Mouse (Mus musculus): Measurements from ENCODE around the gene Myoz1.
A peak's percentile ranks its signal among the peaks of the same experiment; 100 is the strongest.
"Not testable (repeated sequence)": the region's sequence is repeated elsewhere in the genome, so short reads cannot be mapped to it uniquely, and the experiment has no call there.

The Myoz1 gene

DNA sequence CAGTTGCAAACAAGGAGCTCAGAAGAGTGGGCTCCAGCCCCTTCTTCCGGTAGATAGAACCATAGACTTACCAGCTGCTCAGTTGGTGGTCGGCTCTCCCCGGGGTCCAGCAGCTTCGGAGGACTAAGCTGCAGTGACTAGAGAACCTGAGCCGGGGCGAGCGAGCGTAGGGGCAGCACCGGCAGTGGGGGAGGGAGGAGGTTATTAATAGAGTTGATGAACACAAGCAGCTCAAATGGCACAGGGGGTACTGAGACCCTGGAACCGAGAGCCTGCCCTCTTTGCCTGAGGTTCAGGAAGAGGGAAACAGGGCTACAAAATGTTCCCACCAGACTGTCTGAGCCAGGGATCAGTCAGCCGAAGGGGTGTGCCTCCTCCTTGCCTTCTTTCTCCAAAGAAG, at the start of gene Myoz1:
Gene Myoz1, minus strand, starts transcription at position 180 of the 400 bp plus-strand sequence.
- no peak for DNase-seq

DNA sequence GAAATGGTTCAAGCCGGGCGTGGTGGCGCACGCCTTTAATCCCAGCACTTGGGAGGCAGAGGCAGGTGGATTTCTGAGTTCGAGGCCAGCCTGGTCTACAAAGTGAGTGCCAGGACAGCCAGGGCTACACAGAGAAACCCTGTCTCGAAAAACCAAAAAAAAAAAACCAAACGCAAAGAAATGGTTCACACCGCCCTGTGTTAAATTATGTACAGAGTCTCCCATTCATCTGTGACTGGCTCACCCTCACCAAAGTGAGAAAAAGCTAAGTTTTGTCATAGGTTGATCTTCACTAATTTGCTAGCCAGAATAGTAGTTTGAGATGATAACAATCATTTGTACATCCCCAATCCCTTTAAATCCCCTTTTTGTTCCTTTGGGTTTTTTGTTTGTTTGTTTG, 47.1 kb upstream of the Myoz1 start:
- not testable (repeated sequence) for DNase-seq

DNA sequence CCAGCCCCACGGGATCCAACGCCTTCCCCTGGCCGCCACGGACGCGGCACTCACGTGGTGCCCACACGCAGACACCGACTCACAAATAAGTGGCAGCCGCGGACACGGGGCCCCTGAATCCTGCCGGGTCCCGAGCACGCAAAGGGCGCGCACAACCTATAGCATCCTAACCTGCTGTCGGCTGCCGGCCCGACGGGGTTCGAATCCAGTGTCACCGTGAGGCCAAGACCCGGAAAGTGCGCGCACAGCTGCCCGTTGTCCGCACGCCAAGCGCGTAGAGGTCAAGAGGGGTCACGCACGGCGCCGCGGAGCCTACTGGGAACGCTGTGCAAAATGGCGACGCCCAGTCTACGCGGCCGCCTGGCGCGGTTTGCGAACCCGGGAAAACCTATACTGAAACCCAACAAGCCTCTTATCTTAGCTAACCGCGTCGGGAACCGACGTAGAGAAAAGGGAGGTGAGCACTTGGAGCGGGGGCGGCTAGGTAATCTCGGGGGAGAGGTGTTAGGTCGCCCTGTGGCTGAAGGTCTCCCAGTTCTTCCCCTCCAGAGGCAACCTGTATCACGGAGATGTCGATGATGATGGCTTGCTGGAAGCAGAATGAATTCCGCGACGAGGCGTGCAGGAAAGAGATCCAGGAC, 46.5 kb upstream of the Myoz1 start, which contains the start of gene Chchd1:
Gene Chchd1, plus strand, starts transcription at position 266 of the 641 bp plus-strand sequence.
- peak; percentile 87 for DNase-seq

DNA sequence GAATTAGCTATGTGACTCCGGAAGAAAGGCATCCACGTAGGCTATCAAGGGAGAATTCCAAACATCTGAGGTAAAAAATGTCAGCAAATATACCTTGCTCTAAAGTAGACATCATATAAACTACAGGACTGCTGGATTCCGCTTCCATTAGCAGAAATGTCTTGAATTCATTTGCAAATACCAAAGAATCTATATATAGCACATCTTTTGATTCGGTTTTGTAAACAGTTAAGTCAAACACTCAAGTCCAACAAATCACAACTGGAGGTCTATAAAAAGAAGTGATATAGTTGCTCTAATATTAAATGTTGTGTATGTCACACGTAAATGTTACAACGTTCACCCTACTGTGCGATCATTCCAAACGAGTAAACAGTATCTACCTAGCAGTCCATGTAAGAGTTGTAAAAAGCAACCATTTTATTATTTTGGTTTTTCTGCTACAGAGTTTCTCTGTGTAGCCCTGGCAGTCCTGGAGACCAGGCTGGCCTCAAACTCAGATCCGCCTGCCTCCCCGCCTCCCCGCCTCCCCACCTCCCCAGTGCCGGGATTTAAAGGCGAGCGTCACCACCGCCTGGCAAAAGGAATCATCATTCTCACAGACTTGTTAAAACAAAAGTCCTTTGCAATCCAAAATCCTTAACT, 45.9 kb upstream of the Myoz1 start:
- no peak for DNase-seq

DNA sequence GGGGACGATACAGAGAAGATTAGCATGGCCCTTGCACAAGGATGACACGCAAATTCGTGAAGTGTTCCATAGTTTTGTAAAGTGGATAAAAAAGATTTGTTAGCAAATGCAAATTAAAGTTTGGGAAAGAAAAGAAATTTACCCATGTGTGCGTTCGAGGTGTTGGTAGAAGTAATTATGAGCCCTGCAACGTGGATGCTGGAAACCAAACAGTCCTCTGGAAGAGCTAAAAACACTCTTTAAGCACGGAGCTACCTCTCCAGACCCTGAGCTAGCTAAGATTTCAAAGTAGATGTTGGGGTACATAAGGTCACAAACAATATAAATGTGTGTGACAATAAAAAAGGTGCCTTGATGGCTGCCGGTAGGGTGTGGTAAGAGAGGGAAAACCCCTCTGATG, 45.2 kb upstream of the Myoz1 start:
- no peak for DNase-seq

DNA sequence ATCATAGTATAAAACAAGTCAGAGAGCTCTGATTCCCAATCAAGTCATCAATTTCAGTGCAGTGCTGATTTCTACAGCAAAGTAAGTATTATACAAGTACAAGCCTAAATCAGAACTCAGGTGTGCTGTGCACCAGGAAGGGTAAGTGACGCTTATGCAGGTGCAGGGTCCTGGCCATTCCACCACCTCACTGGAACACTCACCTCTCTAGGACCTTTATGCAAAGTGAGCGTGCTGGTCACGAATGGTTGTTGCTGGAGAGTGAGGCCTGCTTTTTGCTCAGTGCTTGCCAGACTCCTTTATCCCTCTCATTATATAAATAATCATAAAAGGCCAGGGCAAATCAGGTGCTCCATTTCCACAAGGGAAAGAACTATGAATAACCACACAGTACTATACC, 44.0 kb upstream of the Myoz1 start:
- no peak for DNase-seq

DNA sequence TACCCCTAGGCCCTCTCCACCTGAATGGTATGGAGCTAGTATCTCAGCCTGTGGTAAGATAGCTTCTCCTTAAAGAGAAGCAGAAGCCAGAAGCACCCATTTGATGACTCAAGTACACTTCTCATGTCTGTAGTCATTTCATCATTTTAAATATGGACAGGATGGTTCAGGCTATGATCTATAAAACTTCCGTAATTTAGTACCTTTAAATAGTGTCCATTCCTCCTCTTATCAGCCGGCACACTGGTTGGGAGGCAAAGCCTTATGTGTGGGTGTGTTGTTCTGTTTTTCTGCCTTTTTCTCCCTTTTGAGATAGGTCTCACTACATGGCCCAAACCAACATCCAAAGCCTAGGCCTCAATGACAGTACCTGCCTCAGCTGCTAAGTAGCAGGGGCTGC, 42.2 kb upstream of the Myoz1 start:
- DNase-seq = no peak

DNA sequence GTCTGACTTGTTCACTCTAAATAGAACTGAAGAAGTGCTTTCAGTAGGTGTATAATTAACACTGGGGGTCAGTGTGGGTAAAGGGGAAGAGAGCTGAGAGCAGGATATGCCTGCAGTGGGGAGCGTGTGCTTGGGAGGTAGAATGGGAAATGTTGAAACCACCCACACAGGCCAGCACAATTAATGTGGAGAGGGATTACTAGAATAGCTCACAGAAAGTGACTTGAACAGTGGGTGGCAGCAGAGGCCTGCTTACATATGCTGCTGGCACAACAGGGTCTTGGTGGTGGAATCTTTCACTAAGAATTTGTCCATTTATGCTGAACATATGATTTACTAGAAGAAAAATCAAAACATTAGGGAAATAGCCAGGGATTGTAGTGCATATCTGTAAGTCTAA, 40.6 kb upstream of the Myoz1 start:
- DNase-seq = no peak

DNA sequence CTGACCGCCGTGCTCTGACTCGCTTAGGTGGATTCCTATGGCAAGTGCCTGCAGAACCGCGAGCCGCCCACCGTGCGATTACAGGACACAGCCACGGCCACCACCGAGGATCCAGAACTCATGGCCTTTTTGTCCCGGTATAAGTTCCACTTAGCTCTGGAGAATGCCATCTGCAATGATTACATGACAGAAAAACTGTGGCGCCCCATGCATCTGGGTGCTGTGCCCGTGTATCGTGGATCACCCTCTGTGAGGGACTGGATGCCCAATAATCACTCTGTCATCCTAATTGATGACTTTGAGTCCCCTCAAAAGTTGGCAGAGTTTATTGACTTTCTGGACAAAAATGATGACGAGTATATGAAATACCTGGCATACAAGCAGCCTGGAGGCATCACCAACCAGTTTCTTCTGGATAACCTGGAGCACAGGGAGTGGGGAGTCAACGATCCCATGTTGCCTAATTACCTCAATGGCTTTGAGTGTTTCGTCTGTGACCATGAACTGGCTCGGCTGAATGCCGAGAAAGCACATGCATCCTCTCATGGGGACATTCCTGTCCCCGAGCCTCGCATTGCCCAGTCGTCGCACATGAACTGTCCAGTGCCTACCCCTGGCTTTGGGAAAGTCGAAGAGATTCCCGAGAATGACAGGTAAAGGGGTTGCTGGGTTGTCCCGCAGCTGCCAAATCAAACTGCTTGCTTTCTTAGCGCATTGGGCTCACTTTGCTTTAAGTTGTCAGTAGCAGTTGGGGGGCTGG, 39.6 kb upstream of the Myoz1 start:
- peak; percentile 69 for DNase-seq

DNA sequence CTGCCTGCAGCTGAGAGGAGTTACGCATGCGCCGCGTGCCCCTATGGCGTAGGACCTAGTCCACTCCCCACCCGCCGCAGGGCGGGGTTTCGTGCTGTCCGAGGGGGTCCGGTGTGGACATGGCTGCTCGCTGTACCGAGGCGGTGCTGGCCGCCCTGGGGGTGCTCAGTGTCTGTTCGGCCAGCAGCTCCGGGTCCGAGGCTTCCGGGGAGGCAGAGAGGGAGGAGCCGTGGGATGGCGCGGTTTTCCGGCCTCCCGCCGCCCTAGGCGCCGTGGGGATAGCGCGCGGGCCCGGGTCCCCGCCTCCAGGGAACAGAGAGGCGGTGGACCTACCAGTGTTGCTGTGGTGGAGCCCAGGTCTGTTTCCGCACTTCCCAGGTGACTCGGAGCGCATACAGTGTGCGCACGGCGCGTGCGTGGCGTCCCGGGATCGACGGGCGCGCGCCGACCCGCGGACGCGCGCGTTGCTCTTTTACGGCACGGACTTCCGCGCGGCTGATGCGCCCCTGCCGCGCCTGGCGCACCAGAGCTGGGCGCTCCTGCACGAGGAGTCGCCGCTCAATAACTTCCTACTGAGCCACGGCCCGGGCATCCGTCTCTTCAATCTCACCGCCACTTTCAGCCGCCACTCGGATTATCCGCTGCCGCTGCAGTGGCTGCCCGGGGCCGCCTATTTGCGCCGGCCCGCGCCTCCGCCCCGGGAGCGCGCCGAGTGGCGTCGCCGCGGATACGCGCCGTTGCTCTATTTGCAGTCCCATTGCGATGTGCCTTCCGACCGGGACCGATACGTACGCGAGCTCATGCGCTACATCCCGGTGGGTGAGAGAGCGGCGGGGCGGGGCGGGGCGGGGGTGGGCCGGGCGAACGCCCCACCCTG, 38.8 kb upstream of the Myoz1 start, which contains the start of gene Fut11:
Gene Fut11, plus strand, starts transcription at position 85 of the 877 bp plus-strand sequence.
- peak; percentile 93 for DNase-seq

DNA sequence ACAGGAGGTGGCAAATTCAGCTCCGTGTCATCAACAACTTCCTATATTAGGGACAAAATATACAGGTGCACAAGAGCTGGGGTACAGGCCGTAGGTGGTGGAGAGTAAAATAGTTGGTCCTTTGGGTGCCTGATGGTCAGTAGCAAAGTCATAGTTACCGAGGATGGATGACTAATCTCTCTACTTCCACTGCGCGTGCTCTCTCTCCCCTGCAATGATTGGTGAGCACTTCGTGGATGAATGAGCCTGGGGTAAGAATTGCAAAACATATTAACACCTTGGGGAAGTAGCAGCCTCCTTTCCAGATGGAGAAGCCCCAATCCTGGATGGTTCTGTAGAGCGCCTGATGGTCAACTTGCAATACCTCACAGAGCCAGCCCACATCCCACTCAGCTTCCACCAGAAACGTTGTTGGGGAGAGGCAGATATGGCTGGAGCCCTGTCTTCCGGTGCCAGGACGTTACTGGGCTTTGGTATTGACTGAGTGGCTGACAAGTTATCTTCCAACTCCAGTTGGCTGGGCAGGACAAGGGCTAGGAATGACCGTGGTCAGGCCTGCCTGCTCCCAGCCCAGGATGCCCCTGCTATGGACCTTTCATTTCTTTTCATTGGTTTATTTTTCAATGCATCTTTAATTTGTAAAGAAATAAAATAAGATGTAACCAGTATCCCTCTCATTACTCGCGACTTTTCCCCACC, 38.0 kb upstream of the Myoz1 start:
- DNase-seq = no peak

DNA sequence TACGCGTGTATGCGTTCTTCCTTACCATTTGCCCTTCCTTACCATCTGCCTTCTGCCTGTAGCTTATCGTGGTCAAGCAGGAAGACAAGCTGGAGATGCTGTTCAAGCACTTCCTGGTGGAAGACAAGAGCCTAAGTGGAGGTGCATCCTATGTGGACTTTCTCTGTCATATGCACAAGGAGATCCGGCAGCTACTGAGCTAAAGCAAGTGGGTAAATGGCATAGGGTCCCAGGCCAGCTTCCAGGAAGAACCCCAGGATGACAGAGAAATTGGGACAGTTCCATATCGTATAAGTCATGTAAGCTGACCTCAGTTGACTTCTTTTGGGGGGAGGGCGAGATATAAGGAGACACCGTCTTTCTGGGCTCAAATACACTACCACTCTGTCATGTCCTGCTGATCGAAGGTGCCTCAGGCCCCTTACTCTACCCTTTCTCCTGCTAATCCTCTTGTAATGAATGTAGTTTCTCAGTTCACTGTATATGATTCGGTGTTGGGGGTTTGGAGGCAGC, 37.3 kb upstream of the Myoz1 start:
- DNase-seq = peak; percentile 45

DNA sequence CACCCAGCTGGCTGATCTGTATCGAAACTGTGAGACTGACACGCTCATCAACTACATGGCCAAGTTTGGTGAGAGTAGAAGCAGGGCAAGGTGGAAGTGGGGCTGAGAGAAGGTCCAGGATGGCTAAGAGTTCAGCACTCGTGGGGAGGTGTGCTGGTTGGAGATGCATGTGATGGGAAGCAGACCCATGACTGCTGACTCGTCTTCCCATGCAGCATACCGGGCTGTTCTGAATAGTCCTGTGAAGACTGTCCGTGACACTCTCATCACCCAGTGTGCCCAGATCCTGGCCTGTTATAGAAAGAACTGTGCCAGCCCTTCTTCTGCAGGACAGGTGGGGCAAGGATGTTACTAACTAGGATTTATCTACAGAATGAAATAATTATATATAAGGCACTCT, 35.4 kb upstream of the Myoz1 start:
- DNase-seq = no peak

DNA sequence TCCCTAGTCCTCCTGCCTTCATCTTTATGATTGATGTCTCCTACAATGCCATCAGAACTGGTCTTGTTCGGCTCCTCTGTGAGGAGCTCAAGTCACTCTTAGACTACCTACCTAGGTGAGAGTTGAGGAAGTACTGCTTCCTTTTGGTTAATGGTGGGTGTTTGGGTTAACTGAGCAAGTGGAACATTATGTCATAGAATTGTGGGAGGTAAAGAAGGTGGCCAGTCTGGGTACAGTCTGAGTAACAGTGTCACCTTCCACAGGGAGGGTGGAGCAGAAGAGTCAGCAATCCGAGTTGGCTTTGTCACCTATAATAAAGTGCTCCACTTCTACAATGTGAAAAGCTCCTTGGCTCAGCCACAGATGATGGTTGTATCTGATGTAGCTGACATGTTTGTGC, 32.7 kb upstream of the Myoz1 start:
- no peak for DNase-seq

DNA sequence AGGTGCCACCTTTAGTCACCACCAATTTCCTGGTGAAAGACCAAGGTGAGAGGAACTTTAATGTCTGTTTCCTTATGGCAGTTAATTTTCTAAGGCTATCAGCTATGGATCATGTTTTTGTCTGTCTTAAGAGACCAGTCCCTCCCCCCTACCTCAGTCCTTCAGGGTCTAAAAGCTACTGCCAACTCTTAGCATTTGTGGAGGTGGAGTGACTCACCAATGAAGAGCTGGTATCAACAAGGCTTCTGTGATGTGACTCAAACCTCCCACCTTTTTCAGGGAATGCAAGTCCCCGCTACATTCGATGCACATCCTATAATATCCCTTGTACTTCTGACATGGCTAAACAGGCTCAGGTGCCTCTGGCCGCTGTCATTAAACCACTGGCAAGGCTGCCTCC, 30.2 kb upstream of the Myoz1 start:
- DNase-seq = no peak

DNA sequence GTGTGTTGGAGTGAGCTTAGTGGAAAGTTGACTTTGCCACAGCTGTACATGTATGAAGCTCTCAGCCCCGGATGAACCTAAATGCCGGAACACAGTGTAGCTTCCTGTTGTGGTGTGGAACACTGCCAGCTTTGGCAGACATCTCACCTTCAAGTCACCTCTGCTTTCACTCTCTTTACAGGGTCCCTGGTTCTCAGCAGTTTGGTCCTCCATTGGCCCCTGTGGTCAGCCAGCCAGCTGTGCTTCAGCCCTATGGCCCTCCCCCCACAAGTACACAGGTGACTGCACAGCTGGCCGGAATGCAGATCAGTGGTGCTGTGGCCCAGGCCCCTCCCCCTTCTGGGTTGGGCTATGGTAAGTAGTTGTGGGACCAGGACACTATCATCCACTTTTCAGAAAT, 26.2 kb upstream of the Myoz1 start:
- no peak for DNase-seq

DNA sequence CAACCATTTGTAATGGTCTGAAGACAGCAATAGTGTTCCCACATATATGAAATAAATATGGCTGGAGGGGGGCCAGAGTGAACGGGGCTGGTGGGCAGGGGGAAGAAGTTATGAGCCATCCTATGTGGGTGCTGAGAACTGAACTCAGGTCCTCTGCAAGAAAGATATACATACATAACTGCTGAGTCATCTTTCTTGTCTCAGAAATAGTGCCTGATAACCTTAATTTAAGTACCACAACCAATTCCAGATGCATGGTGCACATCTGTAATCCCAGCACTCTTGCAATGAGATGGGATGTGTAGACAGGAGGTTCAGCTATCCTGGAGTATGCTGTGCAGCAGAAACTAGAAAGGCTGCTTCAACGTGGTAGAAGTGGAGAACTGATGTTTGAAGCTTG, 25.4 kb upstream of the Myoz1 start:
- DNase-seq = no peak

DNA sequence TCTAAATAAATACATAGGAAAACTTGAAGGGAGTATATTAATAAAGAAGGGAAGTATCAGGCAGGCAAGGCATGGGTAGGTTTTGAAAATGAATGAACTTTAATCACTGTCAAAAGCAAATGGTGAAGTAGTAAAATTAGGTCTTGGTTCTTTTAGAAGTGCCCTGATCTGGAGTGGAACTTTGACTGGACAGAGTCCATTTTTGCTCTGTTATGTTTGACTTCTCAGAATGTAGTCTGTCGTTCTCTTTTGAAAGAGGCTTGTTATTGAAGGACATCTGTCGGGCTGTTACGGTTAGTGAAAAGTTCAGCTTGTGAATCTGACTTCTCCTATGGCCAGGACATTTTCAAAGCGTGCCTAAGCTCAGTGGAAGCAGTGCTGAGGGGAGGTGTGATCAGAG, 21.6 kb upstream of the Myoz1 start:
- no peak for DNase-seq

DNA sequence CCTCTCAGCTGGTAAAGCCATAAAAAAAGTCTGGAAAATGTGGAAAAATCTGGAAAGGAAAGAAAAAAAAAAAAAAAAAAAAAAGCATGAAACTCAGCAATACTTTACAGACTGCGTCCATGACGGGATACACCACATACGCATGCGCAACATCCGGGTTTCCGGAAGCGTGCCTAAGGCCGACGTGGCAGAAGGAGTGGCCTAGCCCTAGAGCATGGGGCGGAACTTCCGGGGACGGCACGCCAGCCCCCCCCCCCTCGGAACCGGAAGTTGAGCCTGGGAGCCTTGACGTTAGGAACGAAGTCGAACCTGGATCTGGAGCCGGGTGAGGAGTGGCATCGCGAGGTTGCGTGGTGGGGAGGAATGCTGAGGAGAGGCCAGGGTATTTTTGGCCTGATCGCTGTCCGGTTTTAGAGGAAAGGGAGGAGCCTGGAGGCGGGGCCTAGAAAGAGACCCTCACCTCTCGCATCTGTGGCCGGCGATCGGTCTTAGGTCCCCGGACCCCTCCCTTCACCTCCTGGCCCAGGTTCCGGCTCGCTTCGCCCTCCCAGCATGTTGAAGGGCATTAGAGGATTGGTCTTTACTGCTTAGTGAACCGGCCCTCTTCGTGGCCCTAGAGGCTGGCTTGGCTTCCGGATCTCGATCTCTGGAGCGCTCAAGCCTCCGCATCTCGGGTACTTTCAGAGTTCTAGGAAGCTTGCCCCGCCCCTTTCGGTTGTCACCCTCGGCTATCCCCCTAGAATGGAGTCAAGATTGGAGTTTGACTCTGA, 17.9 kb upstream of the Myoz1 start, which contains the start of gene Sec24c:
Gene Sec24c, plus strand, starts transcription at position 245 of the 770 bp plus-strand sequence.
- peak; percentile 97 for DNase-seq

DNA sequence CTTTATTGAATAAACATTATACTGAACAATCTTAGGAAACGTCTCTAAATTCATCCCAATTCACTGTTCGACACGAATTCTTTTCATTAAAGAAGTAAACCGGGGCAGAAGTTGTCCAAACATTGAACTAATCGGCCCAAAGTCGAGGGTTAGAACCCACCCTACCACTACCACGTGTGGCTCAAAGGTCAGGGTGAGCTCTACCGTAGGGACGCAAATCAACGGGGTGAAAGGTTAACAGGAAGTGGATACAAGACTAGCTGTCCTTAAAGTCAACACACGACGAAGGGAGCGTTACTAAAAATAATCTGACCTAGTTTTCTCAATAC, 17.4 kb upstream of the Myoz1 start:
- DNase-seq = no peak

DNA sequence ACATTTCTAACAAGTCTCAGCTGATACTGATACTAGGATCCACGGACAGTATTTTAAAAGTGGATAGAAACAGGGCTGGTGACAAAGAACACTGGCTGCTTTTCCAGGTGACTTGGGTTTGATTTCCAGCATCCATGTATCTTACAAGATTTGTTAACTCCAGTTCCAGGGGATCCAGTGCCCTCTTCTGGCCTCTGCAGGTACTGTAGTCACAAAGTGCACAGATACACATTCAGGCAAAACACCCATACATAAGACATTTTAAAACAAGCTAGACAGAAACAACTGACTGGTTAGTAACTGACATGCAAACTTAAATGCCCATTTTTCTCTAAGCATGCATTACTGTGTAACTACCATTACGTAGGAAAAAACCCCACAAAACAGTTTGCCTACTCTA, 16.6 kb upstream of the Myoz1 start:
- no peak for DNase-seq
